In genomic region chr3:152821202-152821601, GRCm38 (mm10) we compare ENCODE assay signal across 8 mouse cellular contexts.
DNase-seq lines count a peak whose midpoint lies in the region; ATAC-seq and TF ChIP-seq lines count a peak whose summit lies in the region.
"Had no signal": no experiment of that assay in that cellular context is flagged by ENCODE, and none has a peak within 500 bp of the region (broad histone marks: within the 10 kb centered on the region; RNA-seq: fewer than 3 reads in every experiment).

No protein-coding gene starts in this region.

- peak; percentile 59; the same call in 1 of the 2 replicates for ATAC-seq in intestine, embryonic 16.5 days
- peak; percentile 79 for ATAC-seq in lung, embryonic 16.5 days (ENCODE audit: low read depth)

- H3K4me3 ChIP-seq in ES-E14 (ENCODE audit: insufficient read depth in 1 of 2, low read depth in 1 of 2, low read length in 2 of 2, poor library complexity in 1 of 2, severe bottlenecking in 1 of 2) = no peak overlapping the region
- no peak overlapping the region for H3K4me3 ChIP-seq in intestine, embryonic 16.5 days (ENCODE audit: low read length)
- H3K4me3 ChIP-seq in lung, embryonic 16.5 days (ENCODE audit: low read length) = no peak overlapping the region
- H3K4me3 ChIP-seq: neural tube, embryonic 12.5 days had no signal

- DNase-seq in B cell, adult 2 months = peak; percentile 7 to 13
- DNase-seq in ES-E14 (ENCODE audit: low read depth, low spot score) = peak; percentile 55
- DNase-seq in embryo, embryonic 11.5 days (ENCODE audit: low read depth, low spot score) = peak; percentile 46
- DNase-seq in thymus, postnatal 0 days (ENCODE audit: low spot score) = peak; percentile 43
- DNase-seq in right cerebral cortex, adult 18-20 months = no peak

- H3K9ac ChIP-seq in ES-E14 (ENCODE audit: insufficient read depth, low read depth, low read length, poor library complexity, severe bottlenecking) = no peak overlapping the region
- no peak overlapping the region for H3K9ac ChIP-seq in intestine, embryonic 16.5 days (ENCODE audit: low read depth, low read length)
- no peak overlapping the region for H3K9ac ChIP-seq in lung, embryonic 16.5 days (ENCODE audit: low read length)
- H3K9ac ChIP-seq: neural tube, embryonic 12.5 days had no signal

- H3K27me3 ChIP-seq in intestine, embryonic 16.5 days (replicated peaks; ENCODE audit: control insufficient read depth, insufficient read depth, low read length) = no peaks in the 10 kb centered on the region
- no peaks in the 10 kb centered on the region for H3K27me3 ChIP-seq in lung, embryonic 16.5 days (ENCODE audit: control insufficient read depth, insufficient read depth, low read depth, low read length)
- H3K27me3 ChIP-seq: neural tube, embryonic 12.5 days had no signal

- 46% methylated on average over 14 of the region's 14 CpGs for WGBS in intestine, embryonic 16.5 days
- WGBS in lung, embryonic 16.5 days = 44% methylated on average over 14 of the region's 14 CpGs

- in situ Hi-C loops in ES-E14 (cut with MboI; ENCODE audit: low sequenced_read_pairs in 2 of 2, unreplicated experiment in 2 of 2) = no loop called here

- H3K27ac ChIP-seq in ES-E14 (ENCODE audit: insufficient read depth, low read depth, low read length, poor library complexity, severe bottlenecking) = no peak overlapping the region
- H3K27ac ChIP-seq in intestine, embryonic 16.5 days (ENCODE audit: low read length) = no peak overlapping the region
- H3K27ac ChIP-seq in lung, embryonic 16.5 days (ENCODE audit: low read length) = no peak overlapping the region
- H3K27ac ChIP-seq: neural tube, embryonic 12.5 days had no signal

- H3K4me1 ChIP-seq in ES-E14 (ENCODE audit: control insufficient read depth in 2 of 2, insufficient read depth in 2 of 2, low read length in 2 of 2, poor library complexity in 1 of 2) = no peaks in the 10 kb centered on the region
- no peaks in the 10 kb centered on the region for H3K4me1 ChIP-seq in intestine, embryonic 16.5 days (ENCODE audit: control insufficient read depth, insufficient read depth, low read length)
- H3K4me1 ChIP-seq in lung, embryonic 16.5 days (replicated peaks; ENCODE audit: control insufficient read depth, insufficient read depth, low read length) = no peaks in the 10 kb centered on the region
- H3K4me1 ChIP-seq: neural tube, embryonic 12.5 days had no signal

- no peak overlapping the region for H3K4me2 ChIP-seq in intestine, embryonic 16.5 days (ENCODE audit: low read depth, low read length)
- no peak overlapping the region for H3K4me2 ChIP-seq in lung, embryonic 16.5 days (ENCODE audit: low read depth, low read length)
- H3K4me2 ChIP-seq: neural tube, embryonic 12.5 days had no signal

- no peaks in the 10 kb centered on the region for H3K36me3 ChIP-seq in ES-E14 (ENCODE audit: control insufficient read depth, insufficient read depth, low read length, poor library complexity, severe bottlenecking)
- no peaks in the 10 kb centered on the region for H3K36me3 ChIP-seq in intestine, embryonic 16.5 days (ENCODE audit: control insufficient read depth, insufficient read depth, low read length)
- H3K36me3 ChIP-seq in lung, embryonic 16.5 days (ENCODE audit: control insufficient read depth, insufficient read depth, low read length) = no peaks in the 10 kb centered on the region
- H3K36me3 ChIP-seq: neural tube, embryonic 12.5 days had no signal

- H3K9me3 ChIP-seq in ES-E14 (ENCODE audit: control insufficient read depth, insufficient read depth, low read depth, low read length) = no peaks in the 10 kb centered on the region
- no peaks in the 10 kb centered on the region for H3K9me3 ChIP-seq in intestine, embryonic 16.5 days (ENCODE audit: control insufficient read depth, low read length)
- H3K9me3 ChIP-seq in lung, embryonic 16.5 days (ENCODE audit: control insufficient read depth, low read length) = no peaks in the 10 kb centered on the region
- H3K9me3 ChIP-seq: neural tube, embryonic 12.5 days had no signal

TF ChIP-seq in ES-E14, 5 proteins besides CTCF, POLR2A, EP300 and RAD21:
- TF ChIP-seq CHD2 (IDR thresholded peaks at IDR 0.05; ENCODE audit: low read depth, low read length) (no peak), MAFK (IDR thresholded peaks at IDR 0.05; ENCODE audit: insufficient read depth, low read depth, low read length) (no peak), HCFC1 (IDR thresholded peaks at IDR 0.05; ENCODE audit: borderline replicate concordance, insufficient read depth, low read length) (no peak), ZC3H11A (IDR thresholded peaks at IDR 0.05; ENCODE audit: borderline replicate concordance, low read depth, low read length) (no peak), ZNF384 (IDR thresholded peaks at IDR 0.05; ENCODE audit: low read depth, low read length) (no peak)
